Mouse (Mus musculus) heart, adult 9 months (tissue): ENCODE results near the gene Prss12.

ENCODE experiments used
- DNase-seq, 2 experiments: peaks; one replicate each; pipeline ENCODE4 v3.0.0; 2022; ENCODE audit warnings: low spot score in 2 of 2

Gene Prss12

GRCm38 (mm10) chr3:123527806-123528507, 81.2 kb downstream of the Prss12 start:
- no peak for DNase-seq

GRCm38 (mm10) chr3:123531124-123531523, 84.4 kb downstream of the Prss12 start:
- DNase-seq = no peak

GRCm38 (mm10) chr3:123537279-123537678, 90.6 kb downstream of the Prss12 start:
- DNase-seq = no peak

- DNase-seq = no peak
Observed at GRCm38 (mm10) chr3:123543585-123544304, 97.0 kb downstream of the Prss12 start.

- DNase-seq = no peak
Observed at GRCm38 (mm10) chr3:123550487-123550886, 103.8 kb downstream of the Prss12 start.

- no peak for DNase-seq
Observed at GRCm38 (mm10) chr3:123553872-123554271, 107.2 kb downstream of the Prss12 start.

GRCm38 (mm10) chr3:123555254-123555865, 108.6 kb downstream of the Prss12 start:
- DNase-seq = no peak
